Mouse (Mus musculus) bone marrow macrophage, adult 2 months (primary cell): ENCODE measurements around the gene Kdelr1. TPM values are rescaled to one million over a fixed set of nuclear protein-coding genes. Genes with fewer than 3 reads are reported as not detected.
A peak's percentile ranks its signal among the peaks of the same experiment; 100 is the strongest.

ENCODE experiments used
- H3K27ac ChIP-seq: 2 replicates; pipeline ENCODE4 v1.5.1; 2012; ENCODE audit warnings: low read depth, low read length; ENCODE audit not compliant: insufficient read depth
- H3K4me1 ChIP-seq: 2 replicates; pipeline ENCODE4 v1.6.1; 2012; ENCODE audit warnings: low read length; ENCODE audit not compliant: control insufficient read depth, insufficient read depth
- H3K4me3 ChIP-seq: 2 replicates; pipeline ENCODE4 v1.5.1; 2012; ENCODE audit warnings: mild to moderate bottlenecking, low read length, moderate library complexity; ENCODE audit not compliant: insufficient read depth
- CTCF ChIP-seq: IDR thresholded peaks from 2 replicates; pipeline ENCODE4 v1.5.1; 2012; ENCODE audit warnings: low read depth, mild to moderate bottlenecking, low read length, moderate library complexity
- POLR2A ChIP-seq: IDR thresholded peaks from 2 replicates; pipeline ENCODE4 v1.6.1; 2012; ENCODE audit warnings: mild to moderate bottlenecking, low read depth, low read length, borderline replicate concordance
- polyA plus RNA-seq: library from polyadenylated mRNA; stranded (reverse); fragments of >200 nt; gene quantifications from 2 replicates; pipeline ENCODE4 v1.2.4, GENCODE M21; 2012; ENCODE audit not compliant: missing spikeins, insufficient read depth, insufficient read length

The Kdelr1 gene
- polyA plus RNA-seq, result 169 and 174 TPM in 2 replicates

- Histone ChIP-seq H3K27ac (peak within 1 kb of the TSS; percentile 42), H3K4me3 (peak within 1 kb of the TSS; percentile 86), H3K4me1 (peaks cover 6% of the 10 kb centered on the region)
- peak; percentile 72 for TF ChIP-seq CTCF
- TF ChIP-seq POLR2A, result no peak
Measured at GRCm38 (mm10) chr7:45872624-45873023, at the start of gene Kdelr1. TSS of gene Kdelr1 (plus strand) at chr7:45872772.

- TF ChIP-seq CTCF (no peak), POLR2A (no peak)
- peaks cover under 1% of the 10 kb centered on the region for H3K4me1 ChIP-seq
- H3K4me3 ChIP-seq, result no peak within 1 kb of the TSS
- no peak within 1 kb of the TSS for H3K27ac ChIP-seq
Measured at GRCm38 (mm10) chr7:45824598-45824997, 48.0 kb upstream of the Kdelr1 start, which contains the start of gene Kcnj14. TSS of gene Kcnj14 (minus strand) at chr7:45824782.

- no peak overlapping the region for H3K27ac ChIP-seq
- TF ChIP-seq POLR2A (no peak), CTCF (no peak)
- no peak overlapping the region for H3K4me3 ChIP-seq
- peaks cover 7% of the 10 kb centered on the region for H3K4me1 ChIP-seq
Measured at GRCm38 (mm10) chr7:45826631-45827030, 45.9 kb upstream of the Kdelr1 start.

- peak within 1 kb of the TSS; percentile 88 for H3K4me3 ChIP-seq
- TF ChIP-seq POLR2A (no peak), CTCF (no peak)
- H3K4me1 ChIP-seq, result peaks cover 7% of the 10 kb centered on the region
- H3K27ac ChIP-seq, result peak within 1 kb of the TSS; percentile 65
Measured at GRCm38 (mm10) chr7:45830427-45831127, 42.0 kb upstream of the Kdelr1 start, which contains the start of gene Grwd1. TSS of gene Grwd1 (minus strand) at chr7:45830944.

- no peak for TF ChIP-seq POLR2A
- no peak for TF ChIP-seq CTCF
- peaks cover 7% of the 10 kb centered on the region for H3K4me1 ChIP-seq
- H3K4me3 ChIP-seq, result peak overlapping the region; percentile 88
- H3K27ac ChIP-seq, result no peak overlapping the region
Measured at GRCm38 (mm10) chr7:45831128-45831525, 41.4 kb upstream of the Kdelr1 start.

GRCm38 (mm10) chr7:45832428-45832827 lies 40.1 kb upstream of the Kdelr1 start:
- TF ChIP-seq CTCF, result no peak
- no peak for TF ChIP-seq POLR2A
- Histone ChIP-seq H3K4me3 (no peak overlapping the region), H3K4me1 (peaks cover 7% of the 10 kb centered on the region), H3K27ac (no peak overlapping the region)

- TF ChIP-seq CTCF (no peak), POLR2A (no peak)
- peak overlapping the region; percentile 30 for H3K4me3 ChIP-seq
- no peak overlapping the region for H3K27ac ChIP-seq
- peaks cover 7% of the 10 kb centered on the region for H3K4me1 ChIP-seq
Measured at GRCm38 (mm10) chr7:45833148-45833790, 39.3 kb upstream of the Kdelr1 start.

- H3K4me3 ChIP-seq, result no peak overlapping the region
- peaks cover 7% of the 10 kb centered on the region for H3K4me1 ChIP-seq
- no peak overlapping the region for H3K27ac ChIP-seq
- TF ChIP-seq POLR2A, result no peak
- TF ChIP-seq CTCF, result no peak
Measured at GRCm38 (mm10) chr7:45833924-45834323, 38.6 kb upstream of the Kdelr1 start.

- no peaks in the 10 kb centered on the region for H3K4me1 ChIP-seq
- TF ChIP-seq POLR2A (no peak), CTCF (no peak)
- no peak overlapping the region for H3K27ac ChIP-seq
- no peak overlapping the region for H3K4me3 ChIP-seq
Measured at GRCm38 (mm10) chr7:45842950-45843744, 29.4 kb upstream of the Kdelr1 start.

GRCm38 (mm10) chr7:45848447-45849027 lies 24.0 kb upstream of the Kdelr1 start:
- H3K27ac ChIP-seq, result no peak overlapping the region
- TF ChIP-seq POLR2A (no peak), CTCF (no peak)

More at GRCm38 (mm10) chr7:45848447-45849027, 24.0 kb upstream of the Kdelr1 start:
- H3K4me3 ChIP-seq, result no peak overlapping the region
- no peaks in the 10 kb centered on the region for H3K4me1 ChIP-seq
